Mouse (Mus musculus) layer of hippocampus, postnatal 25 days (tissue): ENCODE measurements around the gene Cab39. TPM values are rescaled to one million over a fixed set of nuclear protein-coding genes. Genes with fewer than 3 reads are reported as not detected.
"Not testable (repeated sequence)": the region's sequence is repeated elsewhere in the genome, so short reads cannot be mapped to it uniquely, and the experiment has no call there.

Source experiments
- DNase-seq, 2 experiments: peaks; one replicate each; pipeline ENCODE4 v3.0.0; 2022; ENCODE audit warnings: mixed read lengths in 2 of 2, low spot score in 1 of 2; ENCODE audit errors: extremely low spot score in 1 of 2
- total RNA-seq, 2 experiments: library from RNA; stranded (reverse); gene quantifications; 2 replicates each; pipeline ENCODE4 v1.2.3; 2021

The Cab39 gene
- total RNA-seq, 2 experiments from 2014 or later: 149 to 151 TPM

DNA sequence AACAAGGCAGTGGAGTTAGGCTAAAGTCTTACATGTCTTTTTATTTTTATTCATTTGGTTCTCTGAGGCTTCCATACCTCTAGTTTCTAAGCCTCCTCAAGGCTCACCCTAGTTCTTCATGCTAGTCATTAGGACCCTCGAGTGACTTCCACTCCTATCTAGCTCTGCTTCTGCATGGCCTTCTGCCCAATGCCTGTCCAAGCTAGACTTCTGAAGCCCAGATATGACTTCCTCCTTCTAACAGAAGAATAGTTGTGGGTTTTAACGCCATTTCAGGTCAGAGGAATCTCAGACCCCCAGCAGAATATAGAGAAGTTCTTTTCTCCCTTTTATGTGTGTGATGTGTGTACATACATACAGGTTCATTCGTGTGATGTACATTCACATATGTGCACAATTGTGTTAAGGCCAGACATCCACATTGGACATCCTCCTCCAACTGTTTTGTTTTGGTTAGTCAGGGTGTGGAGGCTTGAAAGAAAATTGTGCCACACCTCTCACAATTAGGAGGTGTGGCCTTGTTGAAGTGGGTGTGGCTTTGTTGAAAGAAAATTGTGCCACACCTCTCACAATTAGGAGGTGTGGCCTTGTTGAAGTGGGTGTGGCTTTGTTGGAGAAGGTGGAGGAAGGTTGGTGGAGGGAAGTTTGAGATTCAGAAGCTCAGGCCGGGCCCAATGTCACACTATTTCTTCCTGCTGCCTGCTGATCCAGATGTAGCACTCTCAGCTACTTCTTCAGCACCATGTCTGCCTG is 13.6 kb upstream of the Cab39 start:
- DNase-seq: no peak

DNA sequence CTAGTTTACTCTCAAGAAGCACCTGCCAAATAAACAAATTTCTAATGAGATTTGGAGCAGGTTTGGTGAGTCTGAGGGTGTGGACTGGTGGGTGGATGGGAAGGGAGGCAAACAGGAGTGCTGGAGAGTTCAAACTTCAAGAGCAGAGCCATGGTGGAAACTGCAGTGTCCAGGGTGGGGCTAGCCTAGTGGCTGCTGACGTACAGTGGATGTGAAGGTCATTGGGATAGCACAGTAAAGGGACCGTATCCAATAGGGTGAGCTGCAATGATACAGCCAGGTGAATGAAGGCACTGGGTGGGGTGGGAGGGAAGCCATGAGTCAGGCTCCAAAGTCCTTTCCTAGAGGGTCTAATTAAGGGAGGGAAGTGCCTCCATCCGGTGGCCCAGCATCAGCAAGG is 2.7 kb upstream of the Cab39 start:
- no peak for DNase-seq

DNA sequence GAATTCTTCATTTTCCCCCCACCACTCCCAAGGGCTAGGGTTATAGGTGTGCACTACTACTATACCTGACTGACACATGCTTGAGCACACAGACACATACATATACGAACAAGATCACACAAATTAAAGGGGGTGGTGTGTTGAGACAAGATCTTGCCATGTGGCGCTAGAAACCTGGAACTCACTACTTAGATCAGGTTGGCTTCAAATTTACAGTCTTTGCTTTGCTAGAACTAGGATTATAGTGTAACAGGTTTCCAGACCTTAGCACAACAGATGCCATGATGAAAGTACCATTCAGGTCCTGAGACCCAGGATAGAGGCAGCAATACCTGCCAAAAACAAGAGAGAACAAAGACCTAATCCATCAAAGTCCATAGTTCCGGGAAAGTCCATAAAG is 1.8 kb upstream of the Cab39 start:
- DNase-seq: no peak

DNA sequence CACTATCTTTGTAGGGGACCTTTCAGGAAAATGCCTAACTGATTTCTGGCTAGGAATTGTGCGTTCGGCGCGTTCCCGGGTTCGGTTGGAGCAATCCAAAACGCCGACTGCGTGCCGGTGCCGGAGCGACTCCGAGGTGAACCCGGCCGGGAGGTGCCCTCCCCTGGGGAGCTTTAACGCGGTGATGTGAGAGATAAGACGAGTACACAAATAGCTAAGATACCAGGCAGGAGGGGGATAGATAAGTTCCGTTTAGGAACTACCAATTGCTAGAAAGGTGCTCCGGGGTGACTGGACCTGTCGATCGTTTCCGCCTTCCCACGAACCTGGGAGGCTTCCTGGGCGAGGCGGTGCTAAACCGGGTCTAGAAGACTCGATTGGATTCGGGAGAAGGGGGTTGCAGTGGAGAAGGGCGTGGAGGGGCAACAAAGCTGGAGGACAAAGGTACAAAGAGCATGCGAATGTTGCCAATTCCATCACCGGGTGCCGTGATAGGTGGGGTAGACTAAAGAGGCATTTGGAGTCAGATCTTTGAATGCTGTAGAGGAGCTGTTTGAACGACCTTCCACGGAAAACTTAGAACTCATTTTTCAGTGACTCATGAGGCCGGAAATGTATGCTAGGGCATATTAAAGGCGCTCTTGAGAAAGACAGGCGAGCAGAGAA is 998 bp downstream of the Cab39 start:
- peak; percentile 7 to 31 for DNase-seq

DNA sequence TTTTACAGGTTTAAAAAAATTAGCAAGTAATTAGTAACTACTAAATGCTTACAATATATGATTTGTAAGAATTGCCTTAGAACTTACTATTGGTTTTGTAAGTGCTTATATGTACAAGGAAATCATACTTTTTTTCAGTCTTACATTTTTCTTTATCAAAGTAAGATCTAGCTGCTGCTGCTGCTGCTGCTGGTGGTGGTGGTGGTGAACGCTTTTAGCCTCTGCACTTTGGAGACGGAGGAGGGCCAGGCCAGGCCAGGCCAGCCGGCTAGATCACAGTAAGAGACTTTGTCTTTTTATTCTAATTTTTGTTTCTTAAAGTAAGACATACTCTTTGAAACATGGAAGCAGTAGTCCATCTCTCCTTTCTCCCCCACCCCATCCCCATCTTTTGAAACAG is 2.0 kb downstream of the Cab39 start:
- DNase-seq: no peak

DNA sequence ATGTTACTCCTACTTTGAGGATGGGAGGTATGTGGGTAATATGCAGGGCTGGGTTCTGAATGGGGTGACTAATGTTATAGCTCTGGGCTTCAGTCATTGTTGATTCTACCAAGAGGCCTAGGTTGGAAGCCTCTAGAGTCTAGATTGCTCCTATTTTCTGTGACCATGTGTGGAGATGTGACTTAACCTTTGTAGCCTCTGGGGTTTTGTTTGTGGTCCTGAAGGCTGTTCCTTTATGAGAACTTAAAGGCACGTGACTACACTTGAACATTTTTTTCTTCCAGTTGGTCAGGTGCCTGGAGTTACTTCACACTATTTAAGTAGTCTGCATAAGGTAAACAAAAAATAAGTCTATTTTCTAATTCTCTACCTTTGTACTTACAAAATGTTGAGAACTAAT is 6.5 kb downstream of the Cab39 start:
- no peak for DNase-seq

DNA sequence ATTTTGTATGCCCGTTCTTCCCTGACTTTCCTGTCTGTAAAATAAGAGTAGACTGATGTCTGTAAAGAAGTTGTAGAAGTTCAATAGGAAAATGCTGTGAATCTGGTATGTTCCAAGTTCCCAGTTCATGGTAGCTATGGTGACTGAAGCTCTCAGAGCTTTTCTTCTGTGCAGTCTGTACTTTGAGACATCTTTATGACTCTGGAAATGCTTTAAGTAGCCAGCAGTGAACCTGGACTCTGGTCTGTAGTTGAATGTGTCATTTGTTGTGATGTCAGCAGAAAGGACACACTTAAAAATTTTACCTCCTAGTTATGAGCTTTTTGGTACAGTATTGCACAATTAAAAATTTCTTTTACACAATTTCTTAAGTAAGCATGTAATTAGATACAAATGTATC is 9.3 kb downstream of the Cab39 start:
- DNase-seq: no peak

DNA sequence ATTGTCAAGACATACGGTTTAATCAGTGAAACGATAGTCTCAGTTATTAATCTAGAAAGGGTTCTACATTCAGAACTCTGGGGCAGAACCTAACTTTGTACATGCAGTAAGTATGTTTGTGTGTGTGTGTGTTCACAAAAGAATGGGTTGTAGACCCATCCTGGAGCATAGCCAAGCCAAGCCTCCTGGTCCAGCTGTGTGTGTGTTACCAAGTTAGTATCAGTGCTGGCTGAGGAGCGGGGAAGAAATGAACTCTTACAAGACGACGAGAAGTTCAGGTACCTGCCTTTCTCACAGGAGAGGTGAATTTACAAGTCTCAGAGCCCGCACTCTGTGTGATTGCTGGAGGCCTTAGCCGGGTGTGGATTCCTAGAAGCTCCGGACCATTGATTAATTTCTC is 11.3 kb downstream of the Cab39 start:
- no peak for DNase-seq

DNA sequence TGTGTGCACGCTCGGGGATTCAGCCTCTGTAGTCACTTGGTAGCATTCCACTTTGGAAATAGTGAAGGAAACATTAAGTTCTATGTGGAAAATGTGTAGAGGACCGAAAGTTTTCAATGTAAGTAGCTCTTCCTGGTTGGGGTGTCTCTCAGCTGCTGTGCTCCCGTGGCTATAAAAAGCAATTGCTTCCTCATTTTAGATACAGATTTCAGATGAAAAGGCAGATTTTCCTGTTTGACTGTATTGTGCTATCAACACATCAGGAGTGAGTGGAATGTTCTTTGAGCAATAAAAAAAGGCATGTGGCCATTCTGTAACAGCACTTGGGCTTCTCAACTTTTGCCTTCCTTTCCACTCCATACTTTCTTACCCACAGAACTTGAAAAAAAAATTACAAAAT is 16.0 kb downstream of the Cab39 start:
- no peak for DNase-seq

DNA sequence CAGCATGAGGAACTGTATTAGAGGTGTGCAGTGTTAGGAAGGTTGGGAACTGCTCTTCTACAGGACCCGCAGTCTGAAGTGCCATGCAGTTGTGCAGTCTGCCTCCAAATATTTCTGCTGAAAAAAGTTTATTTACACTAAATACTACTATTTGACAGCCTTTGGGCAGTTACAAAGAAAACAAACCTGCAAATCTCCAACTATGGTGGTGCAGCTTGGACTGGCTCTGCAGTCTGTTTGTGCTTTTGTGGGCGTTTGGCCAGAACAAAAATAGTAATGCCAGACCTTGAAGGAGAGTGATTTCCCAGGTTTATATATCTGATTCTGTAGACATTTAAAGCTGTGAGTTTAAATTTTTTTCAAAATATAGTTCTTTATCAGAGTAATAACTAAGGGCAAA is 17.1 kb downstream of the Cab39 start:
- no peak for DNase-seq

DNA sequence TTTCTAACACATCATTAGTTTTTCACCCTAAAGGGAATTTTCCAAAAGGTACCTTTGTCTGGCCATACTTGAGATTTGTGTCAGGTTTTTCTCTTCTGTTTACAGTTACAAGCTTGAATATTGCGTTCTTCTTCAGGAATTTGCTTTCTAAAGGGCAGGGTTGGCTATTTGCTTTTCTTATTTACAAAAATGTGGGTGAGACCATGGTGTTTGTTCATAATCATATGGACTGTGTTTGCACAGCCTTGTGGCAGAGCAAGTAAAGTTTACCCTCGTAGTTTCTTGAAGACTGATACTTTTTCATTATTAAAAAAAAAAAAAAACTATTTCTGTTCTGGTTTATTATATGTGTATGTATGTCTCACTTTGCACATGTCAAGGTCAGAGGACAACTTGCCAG is 17.5 kb downstream of the Cab39 start:
- no peak for DNase-seq

DNA sequence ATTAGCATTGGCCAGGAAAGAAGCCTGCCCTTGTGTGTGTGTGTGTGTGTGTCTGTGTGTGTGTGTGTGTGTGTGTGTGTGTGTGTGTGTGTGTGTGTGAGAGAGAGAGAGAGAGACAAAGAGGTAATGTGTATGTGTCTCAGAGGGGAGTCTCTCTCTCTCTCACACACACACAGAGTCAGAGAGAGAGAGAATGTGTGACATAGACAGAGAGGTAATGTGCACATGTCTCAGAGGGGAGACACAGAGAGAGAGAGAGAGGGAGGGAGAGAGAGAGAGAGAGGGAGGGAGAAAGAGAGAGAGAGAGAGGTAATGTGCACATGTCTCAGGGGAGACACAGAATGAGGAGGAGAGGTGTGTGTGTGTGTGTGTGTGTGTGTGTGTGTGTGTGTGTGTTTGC is 21.0 kb downstream of the Cab39 start:
- not testable (repeated sequence) for DNase-seq

DNA sequence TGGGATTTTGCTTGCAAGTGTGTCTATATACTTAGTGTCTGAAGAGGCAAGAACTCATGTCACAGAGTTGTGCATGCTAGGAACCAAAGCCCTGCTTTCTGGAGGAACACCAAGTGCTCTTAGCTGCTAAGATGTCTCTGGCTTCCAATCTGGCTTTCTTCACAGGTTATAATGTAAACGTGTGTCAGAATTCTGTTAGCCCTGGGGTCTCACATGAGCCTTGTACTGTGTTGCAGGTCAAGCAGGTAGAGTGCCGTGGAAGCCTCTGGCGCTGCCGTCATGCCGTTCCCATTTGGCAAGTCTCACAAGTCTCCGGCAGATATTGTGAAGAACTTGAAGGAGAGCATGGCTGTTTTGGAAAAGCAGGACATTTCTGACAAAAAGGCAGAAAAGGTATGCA is 24.9 kb downstream of the Cab39 start:
- no peak for DNase-seq

DNA sequence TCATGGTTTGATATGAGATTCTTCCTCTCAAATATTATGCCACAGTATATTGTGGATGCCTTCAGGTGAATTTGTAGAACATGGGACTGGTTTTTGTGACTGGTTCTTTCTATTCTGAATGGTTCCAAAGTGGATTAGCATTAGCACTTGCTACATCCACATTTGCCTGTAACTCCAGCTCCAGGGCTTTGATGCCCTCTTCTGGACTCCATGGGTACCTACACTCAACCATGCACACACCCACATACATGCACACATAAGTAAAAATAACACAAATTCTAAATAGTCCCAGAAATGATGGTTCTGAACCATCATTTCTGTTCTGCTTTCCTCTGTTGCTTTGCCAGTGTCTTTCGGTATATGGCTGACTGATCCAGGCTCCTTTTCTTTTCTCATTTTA is 26.5 kb downstream of the Cab39 start:
- DNase-seq: no peak

DNA sequence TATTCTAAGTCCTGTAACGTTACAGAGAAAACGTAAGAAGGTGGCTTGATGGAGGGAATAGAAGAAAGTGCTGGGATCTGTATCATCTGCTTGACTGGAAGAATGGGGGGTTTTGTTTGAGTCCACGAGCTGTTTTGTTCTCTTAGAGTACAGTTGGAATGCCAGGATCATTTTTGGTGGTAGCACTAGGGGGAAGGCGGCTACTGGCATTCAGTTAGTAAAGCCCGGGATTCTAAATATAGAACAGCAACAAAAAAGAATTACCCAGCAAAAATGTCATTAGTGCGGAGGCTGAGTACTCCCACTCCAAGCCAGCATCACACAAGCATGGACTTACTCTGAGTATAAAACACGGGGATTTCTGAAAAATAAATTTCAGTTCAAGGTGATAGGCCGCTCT is 29.0 kb downstream of the Cab39 start:
- DNase-seq: no peak

DNA sequence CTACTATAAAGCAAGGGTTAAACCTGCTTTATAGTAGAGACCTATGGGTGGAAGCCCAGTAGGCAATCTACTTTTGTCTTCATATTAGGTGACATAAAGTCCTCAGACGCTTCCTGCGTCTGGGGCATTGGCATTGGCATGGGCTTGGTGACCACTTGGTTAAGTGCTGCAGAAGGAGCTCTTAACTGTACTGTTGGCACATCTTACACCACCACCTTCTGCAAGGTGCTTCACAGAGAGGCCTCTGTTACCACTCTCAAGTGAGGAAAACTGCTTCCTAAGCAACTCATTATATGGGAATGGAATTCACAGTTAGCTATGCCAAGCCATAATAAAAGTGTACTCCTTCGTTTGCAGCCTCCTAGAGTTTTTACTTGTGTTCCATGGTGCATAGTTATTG is 31.7 kb downstream of the Cab39 start:
- no peak for DNase-seq

DNA sequence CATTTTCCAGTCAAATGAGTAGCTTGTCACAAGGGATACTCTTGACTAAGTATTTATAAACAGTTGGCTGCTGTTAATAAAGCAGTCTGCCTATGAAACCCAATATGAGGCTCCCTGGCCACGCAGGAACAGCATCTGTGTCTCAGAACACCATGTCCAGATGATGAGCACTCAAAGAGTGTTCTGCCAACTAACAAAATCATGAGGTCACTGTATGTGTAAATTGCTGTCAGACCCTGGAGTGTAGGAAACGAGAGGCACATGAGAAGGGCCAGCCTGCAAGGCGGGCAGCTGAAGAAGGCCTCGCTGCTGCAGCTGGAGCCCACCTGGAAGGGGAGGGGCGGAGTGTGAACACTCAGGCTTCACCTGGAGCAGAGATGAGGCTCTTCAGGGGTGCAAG is 33.9 kb downstream of the Cab39 start:
- DNase-seq: no peak

DNA sequence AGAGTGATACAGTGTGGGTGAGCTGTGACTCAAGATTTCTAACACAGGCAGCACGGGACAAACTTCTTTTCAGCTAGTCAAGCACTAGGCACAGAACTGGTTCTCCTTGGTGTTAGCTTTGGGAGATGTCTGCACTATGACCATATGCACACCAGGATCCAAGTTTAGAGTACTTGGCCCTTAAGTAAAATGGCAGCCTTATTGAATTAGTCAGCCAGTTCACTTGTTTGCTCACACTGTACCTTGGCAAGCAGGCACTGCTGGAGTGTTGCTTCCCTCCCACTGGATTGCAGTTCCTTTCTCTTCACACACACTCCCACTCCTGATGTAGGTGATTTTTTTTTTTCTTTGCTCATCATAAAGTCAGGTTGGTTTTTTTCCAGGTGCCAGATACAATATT is 35.8 kb downstream of the Cab39 start:
- no peak for DNase-seq

DNA sequence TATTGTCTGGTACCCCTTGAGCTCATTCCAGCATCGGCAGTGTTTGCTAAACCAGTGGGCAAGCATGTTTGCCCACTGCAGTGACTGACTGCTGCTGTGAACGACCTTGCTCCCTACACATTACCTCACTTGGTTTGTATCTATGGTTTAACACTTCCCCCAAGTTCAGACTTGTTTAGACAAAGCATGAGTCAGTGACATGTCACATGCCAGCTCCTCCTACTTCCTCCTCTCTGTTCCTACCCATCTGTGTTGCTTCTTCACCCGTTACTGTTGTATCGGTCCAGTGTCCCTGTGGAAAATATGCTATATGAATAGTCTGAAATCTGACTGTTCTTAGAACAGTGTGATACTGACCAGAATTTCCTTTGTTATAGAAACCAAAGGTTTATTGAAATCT is 44.8 kb downstream of the Cab39 start:
- no peak for DNase-seq

DNA sequence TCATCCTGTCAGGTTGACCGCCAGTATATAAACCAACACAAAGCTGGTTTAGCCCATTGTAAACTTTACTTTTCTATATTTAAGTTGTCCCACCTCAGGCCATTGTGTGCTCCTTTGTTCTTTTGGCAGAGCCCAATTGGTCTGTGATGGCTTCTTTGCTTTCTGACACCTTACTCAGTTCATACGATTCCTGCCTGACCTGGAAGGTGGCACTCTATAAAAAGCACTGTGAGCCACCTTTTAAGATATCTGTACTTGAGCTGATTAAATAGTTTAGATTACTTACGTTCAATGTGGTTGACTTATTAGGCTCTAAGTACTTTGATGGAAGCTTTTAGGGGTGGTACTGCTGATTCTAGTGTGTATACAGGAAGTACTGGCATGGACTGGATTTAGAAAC is 46.1 kb downstream of the Cab39 start:
- no peak for DNase-seq

DNA sequence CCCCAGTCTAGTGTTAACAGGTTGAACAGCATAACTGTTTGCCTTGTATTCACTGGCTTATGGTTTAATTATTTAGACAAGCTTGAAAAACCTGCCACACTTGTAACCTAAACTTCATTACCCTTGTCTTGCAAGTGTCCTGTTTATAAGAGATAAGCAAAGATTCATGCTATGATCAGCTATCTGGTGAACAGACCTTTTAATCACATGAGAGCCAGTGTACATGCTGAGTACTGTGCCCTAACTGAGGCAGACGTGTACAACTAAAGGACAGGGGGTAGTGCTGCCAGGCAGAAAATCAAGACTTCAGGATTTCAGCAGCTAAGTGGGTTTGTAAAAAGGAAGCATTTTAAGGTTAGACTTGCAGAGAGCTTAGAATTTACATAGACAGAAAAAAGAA is 46.5 kb downstream of the Cab39 start:
- no peak for DNase-seq

DNA sequence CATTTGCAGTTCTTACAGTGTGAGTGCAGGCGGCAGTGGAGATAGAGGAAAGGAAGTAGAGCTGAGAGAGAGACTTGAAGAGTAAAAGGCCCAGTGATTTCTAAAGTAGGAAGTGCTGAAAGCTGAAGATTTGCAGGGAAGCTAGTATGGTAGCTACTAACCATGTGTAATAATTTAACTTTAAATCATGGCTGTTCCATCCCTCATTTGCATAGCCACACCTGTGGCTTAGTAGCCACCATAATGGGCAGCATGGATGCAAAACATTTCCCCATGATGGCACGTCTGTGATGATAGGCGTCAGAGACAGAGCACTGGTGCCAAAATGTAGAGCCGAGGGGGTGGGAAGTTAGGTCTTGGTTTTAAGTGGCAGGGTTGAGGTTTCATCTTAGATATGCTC is 47.2 kb downstream of the Cab39 start:
- DNase-seq: no peak
